Mouse (Mus musculus) embryonic fibroblast, embryonic 13.5 days (primary cell): ENCODE results near the gene Ctnnbl1.

Source experiments
- CTCF ChIP-seq: IDR thresholded peaks from 2 replicates; pipeline ENCODE4 v1.5.1; 2011; ENCODE audit warnings: mild to moderate bottlenecking, control low read depth, low read length, moderate library complexity, borderline replicate concordance; ENCODE audit not compliant: insufficient read depth
- POLR2A ChIP-seq: IDR thresholded peaks from 2 replicates; pipeline ENCODE4 v1.6.1; 2011; ENCODE audit warnings: low read depth, mild to moderate bottlenecking, control low read depth, low read length, moderate library complexity

DNA sequence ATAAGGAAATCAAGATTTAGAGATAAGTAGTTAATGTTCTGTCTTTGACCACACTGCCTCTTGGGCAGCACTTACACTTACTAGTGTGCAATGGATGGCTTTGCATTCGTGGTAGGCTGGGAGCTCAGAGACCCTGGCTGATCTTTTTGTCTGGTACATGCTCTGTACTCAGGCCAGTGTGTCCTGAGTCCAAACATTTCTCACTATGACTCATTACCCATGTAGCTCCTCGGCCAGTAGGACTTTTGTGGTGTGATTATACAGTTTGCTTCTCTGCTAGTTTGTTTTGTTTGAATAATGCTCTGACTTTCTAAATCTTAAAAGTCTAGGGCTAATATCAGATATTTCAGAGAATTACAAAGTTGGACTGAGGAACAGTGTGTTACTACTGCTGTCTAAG lies 47.4 kb downstream of the Ctnnbl1 start:
- TF ChIP-seq POLR2A (no peak), CTCF (no peak)
